Mouse (Mus musculus) embryonic facial prominence, embryonic 15.5 days (tissue): Measurements from ENCODE around the gene Sppl3. TPM values are rescaled to one million over a fixed set of nuclear protein-coding genes. Genes with fewer than 3 reads are reported as not detected.

Source experiments
- ATAC-seq: fragments of 200-750 bp; cut with Nextera tagmentation; 2 replicates; pipeline ENCODE4 v1.8.0; 2017; ENCODE audit warnings: low read depth, moderate TSS enrichment; ENCODE audit not compliant: insufficient number of reproducible peaks, low FRiP score, low TSS enrichment
- H3K27ac ChIP-seq: fragments of 300-500 bp; sonication (generic); replicated peaks from 2 replicates; pipeline ENCODE4 v1.5.1; 2015; ENCODE audit warnings: mild to moderate bottlenecking, inconsistent platforms
- H3K27me3 ChIP-seq: fragments of 300-500 bp; sonication (generic); 2 replicates; pipeline ENCODE4 v1.6.1; 2015; ENCODE audit warnings: inconsistent platforms
- H3K36me3 ChIP-seq: fragments of 300-500 bp; sonication (generic); 2 replicates; pipeline ENCODE4 v1.6.1; 2015; ENCODE audit warnings: mild to moderate bottlenecking, inconsistent platforms
- H3K4me1 ChIP-seq: fragments of 300-500 bp; sonication (generic); 2 replicates; pipeline ENCODE4 v1.6.1; 2015; ENCODE audit warnings: inconsistent platforms
- H3K4me2 ChIP-seq: fragments of 300-500 bp; sonication (generic); replicated peaks from 2 replicates; pipeline ENCODE4 v1.6.1; 2015; ENCODE audit warnings: mild to moderate bottlenecking, inconsistent platforms
- H3K4me3 ChIP-seq: fragments of 300-500 bp; sonication (generic); replicated peaks from 2 replicates; pipeline ENCODE4 v1.5.1; 2015; ENCODE audit warnings: mild to moderate bottlenecking, inconsistent platforms
- H3K9ac ChIP-seq: fragments of 300-500 bp; sonication (generic); 2 replicates; pipeline ENCODE4 v1.6.1; 2015; ENCODE audit warnings: inconsistent platforms
- H3K9me3 ChIP-seq: fragments of 300-500 bp; sonication (generic); replicated peaks from 2 replicates; pipeline ENCODE4 v1.6.1; 2016; ENCODE audit warnings: inconsistent platforms
- WGBS: fragments of 180-500 bp; shearing (Covaris S2); methylation state at CpG from one replicate; pipeline ENCODE4 v1.1.7; 2015; 5-methylcytosine and 5-hydroxymethylcytosine counted together
- polyA plus RNA-seq: library from polyadenylated mRNA; unstranded; fragments of >200 nt; fragmentation: Nextera tagmentation; extraction: Ambion mirVana; gene quantifications from 2 replicates; pipeline ENCODE4 v1.2.1, GENCODE M21; 2015

Gene Sppl3
- polyA plus RNA-seq, 1 experiment from 2014 or later, result 20.9 TPM

- Histone ChIP-seq H3K36me3 (peaks cover 37% of the 10 kb centered on the region), H3K27me3 (no peaks in the 10 kb centered on the region), H3K27ac (no peak overlapping the region), H3K9ac (no peak overlapping the region), H3K9me3 (no peaks in the 10 kb centered on the region), H3K4me2 (no peak overlapping the region), H3K4me3 (no peak overlapping the region), H3K4me1 (0 out of 2 replicates have a peak, but pooled peaks cover 2% of the 10 kb centered on the region)
- WGBS, result 87% methylated on average over 8 of the region's 8 CpGs
- no peak for ATAC-seq
These were observed 100.2 kb downstream of the Sppl3 start for GRCm38 (mm10) chr5:115111156-115111555.

- Histone ChIP-seq H3K4me3 (no peak overlapping the region), H3K27me3 (no peaks in the 10 kb centered on the region), H3K9ac (no peak overlapping the region), H3K27ac (no peak overlapping the region), H3K9me3 (no peaks in the 10 kb centered on the region), H3K4me2 (no peak overlapping the region), H3K4me1 (0 out of 2 replicates have a peak, but pooled peaks cover 1% of the 10 kb centered on the region), H3K36me3 (peaks cover 47% of the 10 kb centered on the region)
- ATAC-seq, result no peak
- WGBS, result 97% methylated on average over 12 of the region's 12 CpGs
These were observed 102.3 kb downstream of the Sppl3 start for GRCm38 (mm10) chr5:115113244-115113643.

- no peak overlapping the region for H3K4me2 ChIP-seq
- H3K4me3 ChIP-seq, result no peak overlapping the region
- 93% methylated on average over 8 of the region's 8 CpGs for WGBS
- H3K36me3 ChIP-seq, result peaks cover 47% of the 10 kb centered on the region
- no peaks in the 10 kb centered on the region for H3K9me3 ChIP-seq
- no peaks in the 10 kb centered on the region for H3K27me3 ChIP-seq
- no peak for ATAC-seq
- no peaks in the 10 kb centered on the region for H3K4me1 ChIP-seq
- H3K27ac ChIP-seq, result no peak overlapping the region
- no peak overlapping the region for H3K9ac ChIP-seq
These were observed 103.6 kb downstream of the Sppl3 start for GRCm38 (mm10) chr5:115114501-115114900.

- peaks cover 37% of the 10 kb centered on the region for H3K36me3 ChIP-seq
These were observed 105.5 kb downstream of the Sppl3 start for GRCm38 (mm10) chr5:115116426-115116825.

GRCm38 (mm10) chr5:115117467-115117866 lies 106.5 kb downstream of the Sppl3 start:
- 94% methylated on average over 13 of the region's 13 CpGs for WGBS

More at GRCm38 (mm10) chr5:115116426-115116825, 105.5 kb downstream of the Sppl3 start:
- no peaks in the 10 kb centered on the region for H3K9me3 ChIP-seq
- 79% methylated on average over 3 of the region's 3 CpGs for WGBS
- H3K27ac ChIP-seq, result no peak overlapping the region
- no peaks in the 10 kb centered on the region for H3K4me1 ChIP-seq
- H3K27me3 ChIP-seq, result no peaks in the 10 kb centered on the region
- no peak overlapping the region for H3K9ac ChIP-seq
- H3K4me2 ChIP-seq, result no peak overlapping the region
- no peak for ATAC-seq
- no peak overlapping the region for H3K4me3 ChIP-seq

GRCm38 (mm10) chr5:115118961-115119570 lies 108.1 kb downstream of the Sppl3 start, which contains the start of gene Acads:
Gene Acads, minus strand, starts transcription at chr5:115119346.
- no peaks in the 10 kb centered on the region for H3K9me3 ChIP-seq
- peaks cover 33% of the 10 kb centered on the region for H3K36me3 ChIP-seq
- H3K9ac ChIP-seq, result peak within 1 kb of the TSS; percentile 62
- peak within 1 kb of the TSS; percentile 75 for H3K4me3 ChIP-seq
- ATAC-seq, result peak; percentile 84
- WGBS, result under 1% methylated on average over 39 of the region's 39 CpGs
- H3K27me3 ChIP-seq, result no peaks in the 10 kb centered on the region
- H3K4me2 ChIP-seq, result peak within 1 kb of the TSS; percentile 82
- no peaks in the 10 kb centered on the region for H3K4me1 ChIP-seq
- H3K27ac ChIP-seq, result peak within 1 kb of the TSS; percentile 56; the same call in 1 of the 2 replicates

More at GRCm38 (mm10) chr5:115117467-115117866, 106.5 kb downstream of the Sppl3 start:
- Histone ChIP-seq H3K4me2 (no peak overlapping the region), H3K27ac (no peak overlapping the region), H3K9me3 (no peaks in the 10 kb centered on the region), H3K4me1 (no peaks in the 10 kb centered on the region), H3K4me3 (no peak overlapping the region), H3K27me3 (no peaks in the 10 kb centered on the region), H3K9ac (no peak overlapping the region), H3K36me3 (peaks cover 26% of the 10 kb centered on the region)
- no peak for ATAC-seq

- Histone ChIP-seq H3K36me3 (peaks cover 37% of the 10 kb centered on the region), H3K27me3 (no peaks in the 10 kb centered on the region), H3K4me3 (no peak overlapping the region), H3K9ac (no peak overlapping the region), H3K27ac (no peak overlapping the region), H3K4me2 (no peak overlapping the region), H3K9me3 (no peaks in the 10 kb centered on the region), H3K4me1 (peaks cover 12% of the 10 kb centered on the region)
- WGBS, result 61% methylated on average over 5 of the region's 5 CpGs
- no peak for ATAC-seq
These were observed 110.0 kb downstream of the Sppl3 start for GRCm38 (mm10) chr5:115120978-115121377.

GRCm38 (mm10) chr5:115124690-115125089 lies 113.8 kb downstream of the Sppl3 start:
- Histone ChIP-seq H3K4me1 (peaks cover 12% of the 10 kb centered on the region), H3K9me3 (no peaks in the 10 kb centered on the region), H3K9ac (no peak overlapping the region), H3K27ac (no peak overlapping the region), H3K27me3 (no peaks in the 10 kb centered on the region), H3K4me3 (no peak overlapping the region), H3K4me2 (no peak overlapping the region), H3K36me3 (peaks cover 56% of the 10 kb centered on the region)
- no peak for ATAC-seq
- WGBS, result 94% methylated on average over 6 of the region's 6 CpGs

- ATAC-seq, result peak; percentile 78; the same call in 1 of the 2 replicates
- no peak overlapping the region for H3K4me3 ChIP-seq
- no peak overlapping the region for H3K9ac ChIP-seq
- 0 out of 2 replicates have a peak overlapping the region, but pooled peaks have one; percentile 29 for H3K27ac ChIP-seq
- peaks cover 62% of the 10 kb centered on the region for H3K36me3 ChIP-seq
- no peaks in the 10 kb centered on the region for H3K27me3 ChIP-seq
- no peaks in the 10 kb centered on the region for H3K9me3 ChIP-seq
- peaks cover 12% of the 10 kb centered on the region for H3K4me1 ChIP-seq
- H3K4me2 ChIP-seq, result no peak overlapping the region; the same call in 1 of the 2 replicates
- 16% methylated on average over 24 of the region's 24 CpGs for WGBS
These were observed 114.4 kb downstream of the Sppl3 start for GRCm38 (mm10) chr5:115125211-115125871.

GRCm38 (mm10) chr5:115126578-115127312 lies 115.8 kb downstream of the Sppl3 start:
- peaks cover 12% of the 10 kb centered on the region for H3K4me1 ChIP-seq
- no peak overlapping the region for H3K4me3 ChIP-seq
- no peaks in the 10 kb centered on the region for H3K27me3 ChIP-seq
- ATAC-seq, result no peak
- H3K36me3 ChIP-seq, result peaks cover 62% of the 10 kb centered on the region
- no peak overlapping the region for H3K27ac ChIP-seq
- 90% methylated on average over 28 of the region's 28 CpGs for WGBS
- H3K9ac ChIP-seq, result no peak overlapping the region
- H3K9me3 ChIP-seq, result no peaks in the 10 kb centered on the region
- no peak overlapping the region for H3K4me2 ChIP-seq
